Mouse (Mus musculus) intestine, embryonic 15.5 days (tissue): ENCODE data around the gene Map3k10. TPM values are rescaled to one million over a fixed set of nuclear protein-coding genes. Genes with fewer than 3 reads are reported as not detected.

Experiments
- ATAC-seq: fragments of 200-750 bp; cut with Nextera tagmentation; 2 replicates; pipeline ENCODE4 v1.8.0; 2017; ENCODE audit warnings: moderate TSS enrichment, moderate library complexity
- H3K27ac ChIP-seq: fragments of 300-500 bp; sonication (generic); 2 replicates; pipeline ENCODE4 v1.5.1; 2015; ENCODE audit warnings: mild to moderate bottlenecking, inconsistent platforms
- H3K27me3 ChIP-seq: fragments of 300-500 bp; sonication (generic); replicated peaks from 2 replicates; pipeline ENCODE4 v1.6.1; 2015; ENCODE audit warnings: inconsistent platforms
- H3K36me3 ChIP-seq: fragments of 300-500 bp; sonication (generic); 2 replicates; pipeline ENCODE4 v1.6.1; 2015; ENCODE audit warnings: inconsistent platforms
- H3K4me1 ChIP-seq: fragments of 300-500 bp; sonication (generic); replicated peaks from 2 replicates; pipeline ENCODE4 v1.6.1; 2015; ENCODE audit warnings: inconsistent platforms
- H3K4me2 ChIP-seq: fragments of 300-500 bp; sonication (generic); replicated peaks from 2 replicates; pipeline ENCODE4 v1.6.1; 2015; ENCODE audit warnings: mild to moderate bottlenecking, inconsistent platforms
- H3K4me3 ChIP-seq: fragments of 300-500 bp; sonication (generic); replicated peaks from 2 replicates; pipeline ENCODE4 v1.5.1; 2015; ENCODE audit warnings: inconsistent platforms
- H3K9ac ChIP-seq: fragments of 300-500 bp; sonication (generic); 2 replicates; pipeline ENCODE4 v1.6.1; 2015; ENCODE audit warnings: inconsistent platforms
- H3K9me3 ChIP-seq: fragments of 300-500 bp; sonication (generic); 2 replicates; pipeline ENCODE4 v1.6.1; 2016; ENCODE audit warnings: inconsistent platforms
- WGBS: fragments of 180-500 bp; shearing (Covaris S2); methylation state at CpG from one replicate; pipeline ENCODE4 v1.1.7; 2015; 5-methylcytosine and 5-hydroxymethylcytosine counted together
- polyA plus RNA-seq: library from polyadenylated mRNA; unstranded; fragments of >200 nt; fragmentation: Nextera tagmentation; extraction: Ambion mirVana; gene quantifications from 2 replicates; pipeline ENCODE4 v1.2.1, GENCODE M21; 2015

Gene Map3k10
- polyA plus RNA-seq, 1 experiment from 2014 or later, result 5.6 TPM

DNA sequence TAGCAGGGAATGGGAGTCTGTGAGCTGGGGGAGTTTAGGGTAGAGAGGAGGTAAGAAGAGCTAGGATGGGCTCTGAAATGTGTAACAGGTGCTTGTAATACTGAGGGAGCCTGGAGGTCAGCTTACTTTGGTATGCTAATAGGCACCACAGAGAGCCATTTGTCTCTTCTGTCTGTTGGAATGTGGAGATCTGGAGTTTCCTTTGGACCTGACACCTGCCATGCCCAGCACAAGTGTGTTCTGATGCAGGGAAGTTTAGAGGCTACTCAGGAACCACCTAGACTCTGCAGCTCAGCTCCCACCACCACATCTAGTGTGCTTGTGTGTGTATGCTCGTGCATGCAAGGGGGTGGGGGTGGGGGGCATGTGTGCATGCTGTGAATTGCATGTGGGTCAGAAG, 52.2 kb downstream of the Map3k10 start:
- Histone ChIP-seq H3K9ac (no peak overlapping the region), H3K4me3 (no peak overlapping the region), H3K9me3 (no peaks in the 10 kb centered on the region), H3K4me1 (no peaks in the 10 kb centered on the region), H3K4me2 (no peak overlapping the region), H3K27me3 (no peaks in the 10 kb centered on the region), H3K36me3 (peaks cover 29% of the 10 kb centered on the region), H3K27ac (no peak overlapping the region)
- ATAC-seq, result no peak
- 71% methylated on average over 1 of the region's 1 CpGs for WGBS

DNA sequence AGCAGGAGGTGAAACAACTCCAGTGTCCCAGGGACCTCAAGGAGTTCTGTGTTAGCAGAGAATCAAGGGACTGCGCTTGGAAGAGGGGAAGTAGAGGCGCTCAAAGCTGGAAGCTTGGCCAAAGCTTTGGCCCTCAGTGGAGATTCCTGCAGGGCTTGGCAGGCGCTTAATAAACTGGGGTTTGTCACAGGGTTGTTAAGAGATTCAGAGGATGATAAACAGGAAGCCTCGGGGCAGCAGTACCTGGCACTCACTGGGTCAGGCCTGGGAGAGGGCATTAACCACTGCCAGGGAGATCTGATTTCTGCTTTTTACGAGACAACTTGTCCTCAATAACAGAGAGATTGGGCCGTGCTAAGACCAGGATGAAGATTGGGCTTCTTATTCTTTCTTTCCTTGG, 53.4 kb downstream of the Map3k10 start:
- no peak for ATAC-seq
- Histone ChIP-seq H3K36me3 (peaks cover 35% of the 10 kb centered on the region), H3K27me3 (no peaks in the 10 kb centered on the region), H3K4me3 (no peak overlapping the region), H3K9me3 (no peaks in the 10 kb centered on the region), H3K9ac (no peak overlapping the region), H3K4me2 (no peak overlapping the region), H3K4me1 (no peaks in the 10 kb centered on the region), H3K27ac (no peak overlapping the region)
- 73% methylated on average over 6 of the region's 6 CpGs for WGBS

DNA sequence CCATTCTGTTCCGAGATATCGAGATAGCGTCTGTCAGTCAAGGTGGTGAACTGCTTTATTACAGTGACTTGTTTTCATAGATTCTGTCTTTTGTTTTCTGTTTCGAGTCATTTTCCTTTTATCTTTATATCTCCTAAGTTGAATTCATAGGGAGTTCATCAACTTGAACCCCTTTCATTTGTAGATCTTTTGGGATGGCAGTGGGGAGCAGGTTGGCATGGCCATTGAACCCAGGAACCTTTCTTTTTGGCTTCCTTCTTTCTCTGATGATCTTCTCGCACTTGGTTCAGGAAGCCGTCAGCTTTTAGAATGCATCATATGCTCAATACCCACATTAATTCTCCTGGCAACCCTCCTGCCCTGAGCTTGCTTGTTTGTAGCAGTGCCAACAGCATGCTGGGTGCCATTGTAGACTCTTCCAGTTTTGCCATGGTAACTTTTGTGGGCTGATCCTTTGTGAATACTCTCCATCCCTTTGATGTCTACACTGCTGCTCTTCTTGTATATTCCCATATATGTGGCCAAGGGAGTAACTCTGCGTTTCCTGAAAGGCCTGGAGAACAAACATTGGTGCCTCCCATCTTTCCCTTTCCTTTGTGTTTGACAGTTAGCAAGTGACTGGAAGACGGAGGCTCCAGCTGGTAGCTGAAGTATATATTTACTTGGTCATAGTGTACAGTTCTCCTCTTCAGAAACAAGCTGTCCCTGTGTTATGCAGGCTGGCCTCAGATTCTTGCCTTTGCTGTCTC, 60.5 kb downstream of the Map3k10 start:
- Histone ChIP-seq H3K27me3 (no peaks in the 10 kb centered on the region), H3K4me3 (no peak overlapping the region)

DNA sequence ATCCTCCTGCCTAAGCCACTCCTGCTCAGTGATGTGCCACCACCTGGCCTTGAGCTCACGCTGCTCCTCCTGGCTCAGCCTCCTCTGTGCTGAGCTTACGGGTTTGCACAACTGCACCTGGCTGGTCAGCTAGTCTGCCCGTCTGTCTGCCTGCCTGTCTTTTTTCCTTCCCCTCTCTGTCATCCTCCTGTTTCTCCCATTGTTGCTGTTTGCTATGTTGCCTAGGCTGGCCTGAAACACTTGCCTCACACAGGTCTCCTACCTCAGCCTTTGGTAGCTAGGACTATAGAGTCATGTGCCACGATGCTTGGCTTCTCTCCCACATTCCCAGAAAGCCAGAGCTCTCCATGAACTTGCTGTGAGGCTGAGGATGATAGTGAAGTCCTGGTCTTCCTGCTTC, 61.5 kb downstream of the Map3k10 start:
- no peaks in the 10 kb centered on the region for H3K9me3 ChIP-seq
- H3K4me3 ChIP-seq, result no peak overlapping the region
- peaks cover 31% of the 10 kb centered on the region for H3K36me3 ChIP-seq
- ATAC-seq, result no peak
- H3K4me1 ChIP-seq, result no peaks in the 10 kb centered on the region
- 80% methylated on average over 4 of the region's 4 CpGs for whole genome bisulfite sequencing
- no peak overlapping the region for H3K27ac ChIP-seq
- H3K4me2 ChIP-seq, result no peak overlapping the region
- no peak overlapping the region for H3K9ac ChIP-seq
- no peaks in the 10 kb centered on the region for H3K27me3 ChIP-seq

More for the DNA sequence above, 60.5 kb downstream of the Map3k10 start:
- no peaks in the 10 kb centered on the region for H3K9me3 ChIP-seq
- H3K36me3 ChIP-seq, result peaks cover 31% of the 10 kb centered on the region
- no peak overlapping the region for H3K9ac ChIP-seq
- no peaks in the 10 kb centered on the region for H3K4me1 ChIP-seq
- no peak overlapping the region for H3K4me2 ChIP-seq
- no peak for ATAC-seq
- WGBS, result 83% methylated on average over 8 of the region's 8 CpGs
- no peak overlapping the region for H3K27ac ChIP-seq

DNA sequence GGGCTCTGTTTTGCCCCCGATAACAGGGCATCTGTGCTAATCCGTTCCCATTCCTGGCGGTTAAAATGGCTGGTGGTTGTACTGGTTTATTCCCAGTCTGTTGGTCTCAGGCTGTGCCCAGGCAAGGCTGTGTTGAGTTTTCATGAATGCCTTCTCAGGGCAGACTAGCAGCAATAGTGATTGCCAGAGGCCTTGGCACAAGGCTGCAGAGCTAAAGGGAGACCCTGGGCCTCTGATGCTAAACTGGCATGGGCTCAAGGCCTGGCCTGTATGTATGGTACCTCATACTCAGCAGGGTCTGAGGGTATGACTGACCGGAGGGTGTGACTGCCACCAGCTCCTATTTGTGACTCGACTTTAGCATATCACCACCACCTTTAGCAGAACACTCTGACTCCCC, 63.5 kb downstream of the Map3k10 start:
- no peak overlapping the region for H3K27ac ChIP-seq
- 93% methylated on average over 5 of the region's 5 CpGs for WGBS
- no peak overlapping the region for H3K9ac ChIP-seq
- no peak overlapping the region for H3K4me2 ChIP-seq
- no peaks in the 10 kb centered on the region for H3K9me3 ChIP-seq
- no peak for ATAC-seq
- H3K36me3 ChIP-seq, result peaks cover 10% of the 10 kb centered on the region; the same call in 1 of the 2 replicates
- no peaks in the 10 kb centered on the region for H3K27me3 ChIP-seq
- H3K4me3 ChIP-seq, result no peak overlapping the region
- peaks cover 8% of the 10 kb centered on the region; the same call in 1 of the 2 replicates for H3K4me1 ChIP-seq

DNA sequence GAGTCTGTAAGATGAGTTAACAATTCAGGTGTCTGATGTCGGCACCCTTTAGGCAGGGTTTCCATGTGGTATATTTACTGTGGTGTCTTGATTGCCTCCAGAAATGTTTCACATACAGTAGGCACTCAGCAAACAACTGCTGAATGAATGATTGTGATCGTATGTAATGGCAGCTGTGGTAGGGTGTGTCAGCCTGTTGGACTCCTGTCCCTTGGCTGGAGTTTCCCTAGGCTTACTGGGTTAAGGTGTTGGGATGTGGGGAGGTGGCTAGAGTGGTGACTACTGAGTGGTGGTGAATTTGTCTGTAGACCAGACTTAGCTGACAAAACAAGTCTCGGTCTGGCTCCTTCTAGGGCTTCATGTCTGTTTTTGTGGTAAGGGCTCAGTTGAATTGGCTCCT, 64.0 kb downstream of the Map3k10 start:
- H3K4me3 ChIP-seq, result no peak overlapping the region
- H3K9ac ChIP-seq, result no peak overlapping the region
- H3K36me3 ChIP-seq, result peaks cover 10% of the 10 kb centered on the region; the same call in 1 of the 2 replicates
- H3K4me2 ChIP-seq, result no peak overlapping the region
- H3K9me3 ChIP-seq, result no peaks in the 10 kb centered on the region
- peaks cover 13% of the 10 kb centered on the region; the same call in 1 of the 2 replicates for H3K4me1 ChIP-seq
- no peaks in the 10 kb centered on the region for H3K27me3 ChIP-seq
- WGBS, result 90% methylated on average over 3 of the region's 3 CpGs
- no peak for ATAC-seq
- H3K27ac ChIP-seq, result no peak overlapping the region

DNA sequence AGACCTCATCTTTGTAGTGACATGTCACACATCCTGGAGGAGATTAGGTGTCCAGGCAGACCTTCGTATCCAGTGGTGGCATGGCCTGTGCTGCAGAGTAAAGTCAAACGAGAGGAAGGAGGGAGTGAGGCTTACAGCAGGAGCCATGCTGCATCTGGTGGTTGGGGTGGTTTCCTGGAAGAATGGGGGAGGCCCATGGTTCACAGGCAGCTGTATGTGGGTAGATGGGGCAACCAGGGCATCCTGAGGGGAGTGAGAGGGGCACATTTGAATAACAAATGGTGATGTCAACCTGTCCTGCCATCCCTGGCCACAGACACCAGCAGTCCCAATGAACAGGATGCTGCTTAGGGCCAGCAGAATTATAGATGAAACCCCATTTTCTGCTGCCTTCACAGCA, 64.7 kb downstream of the Map3k10 start:
- no peak for ATAC-seq
- H3K27me3 ChIP-seq, result no peaks in the 10 kb centered on the region
- H3K4me2 ChIP-seq, result no peak overlapping the region
- no peak overlapping the region for H3K4me3 ChIP-seq
- H3K36me3 ChIP-seq, result peaks cover 10% of the 10 kb centered on the region; the same call in 1 of the 2 replicates
- 85% methylated on average over 2 of the region's 2 CpGs for WGBS
- no peaks in the 10 kb centered on the region for H3K9me3 ChIP-seq
- peaks cover 18% of the 10 kb centered on the region; the same call in 1 of the 2 replicates for H3K4me1 ChIP-seq
- H3K27ac ChIP-seq, result no peak overlapping the region
- no peak overlapping the region for H3K9ac ChIP-seq

DNA sequence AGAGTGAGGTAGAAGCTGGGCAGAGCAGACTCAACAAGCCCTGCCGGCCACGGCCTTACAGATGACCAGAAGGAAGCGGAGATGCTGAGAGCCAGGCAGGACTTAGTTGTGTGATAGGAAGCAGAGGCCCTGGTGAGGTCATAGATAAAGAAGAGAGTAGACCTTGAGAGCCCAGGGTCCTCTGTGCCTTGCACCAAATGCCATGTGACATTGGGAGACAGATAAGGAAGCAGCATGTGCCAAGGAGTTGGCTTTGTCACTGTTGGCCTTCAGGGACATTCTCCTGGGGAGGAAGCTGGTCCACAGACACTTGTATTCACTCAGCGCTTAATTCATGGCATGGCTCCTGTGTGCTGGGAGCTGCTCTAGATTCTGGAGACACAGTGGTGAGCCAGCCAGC, 65.1 kb downstream of the Map3k10 start:
- H3K9ac ChIP-seq, result no peak overlapping the region
- no peaks in the 10 kb centered on the region for H3K9me3 ChIP-seq
- 94% methylated on average over 4 of the region's 4 CpGs for WGBS
- no peaks in the 10 kb centered on the region for H3K27me3 ChIP-seq
- peaks cover 10% of the 10 kb centered on the region; the same call in 1 of the 2 replicates for H3K36me3 ChIP-seq
- peaks cover 20% of the 10 kb centered on the region; the same call in 1 of the 2 replicates for H3K4me1 ChIP-seq
- H3K4me3 ChIP-seq, result no peak overlapping the region
- no peak for ATAC-seq
- no peak overlapping the region for H3K27ac ChIP-seq
- H3K4me2 ChIP-seq, result no peak overlapping the region

DNA sequence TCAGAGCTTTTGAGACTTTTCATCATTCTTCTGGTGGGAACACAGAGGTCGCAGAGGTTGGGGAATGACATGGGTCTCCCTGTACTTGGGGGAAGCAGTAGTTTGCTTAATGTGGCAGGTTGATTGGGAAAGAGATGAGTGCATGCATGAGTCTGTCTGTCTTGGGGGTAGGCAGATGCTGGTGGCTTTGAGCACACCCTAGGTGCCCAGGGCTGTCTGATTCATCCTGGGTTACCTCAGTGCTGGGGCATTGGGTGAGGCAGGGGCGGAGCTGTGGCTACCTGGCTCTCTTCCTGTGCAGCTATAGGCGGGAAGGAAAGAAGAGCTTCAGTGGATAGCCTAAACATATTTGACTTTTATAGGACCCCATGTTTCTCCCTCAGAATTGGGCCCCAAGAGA, 66.3 kb downstream of the Map3k10 start:
- no peak overlapping the region for H3K9ac ChIP-seq
- H3K4me1 ChIP-seq, result peaks cover 25% of the 10 kb centered on the region
- H3K27me3 ChIP-seq, result no peaks in the 10 kb centered on the region
- 76% methylated on average over 3 of the region's 3 CpGs for WGBS
- peaks cover 10% of the 10 kb centered on the region; the same call in 1 of the 2 replicates for H3K36me3 ChIP-seq
- ATAC-seq, result no peak
- H3K27ac ChIP-seq, result no peak overlapping the region
- no peak overlapping the region for H3K4me3 ChIP-seq
- no peak overlapping the region for H3K4me2 ChIP-seq
- no peaks in the 10 kb centered on the region for H3K9me3 ChIP-seq

DNA sequence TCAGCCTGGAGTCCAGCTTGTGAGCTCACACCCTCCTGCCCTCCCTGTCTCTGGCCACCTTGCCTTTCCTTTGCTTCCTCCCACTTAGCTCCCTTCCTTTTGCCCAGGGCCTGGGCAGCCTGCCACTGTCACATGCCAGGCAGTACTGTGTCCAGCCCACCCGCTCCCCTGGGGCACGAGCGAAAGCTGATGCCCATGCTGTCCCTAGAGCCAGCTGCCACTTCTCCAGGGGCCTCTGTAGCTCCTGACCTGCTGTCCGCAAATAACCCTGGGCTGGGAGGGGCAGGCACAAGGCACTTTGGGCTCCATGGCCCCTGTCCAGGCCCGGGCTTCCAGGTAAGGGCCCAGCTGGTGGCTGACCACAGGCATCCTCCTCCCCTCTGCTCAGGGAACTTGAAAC, 66.8 kb downstream of the Map3k10 start:
- no peak for ATAC-seq
- peaks cover 10% of the 10 kb centered on the region; the same call in 1 of the 2 replicates for H3K36me3 ChIP-seq
- no peak overlapping the region for H3K4me2 ChIP-seq
- WGBS, result 69% methylated on average over 5 of the region's 5 CpGs
- no peak overlapping the region for H3K4me3 ChIP-seq
- no peaks in the 10 kb centered on the region for H3K9me3 ChIP-seq
- H3K4me1 ChIP-seq, result peaks cover 29% of the 10 kb centered on the region
- H3K9ac ChIP-seq, result no peak overlapping the region
- H3K27me3 ChIP-seq, result no peaks in the 10 kb centered on the region
- H3K27ac ChIP-seq, result no peak overlapping the region

DNA sequence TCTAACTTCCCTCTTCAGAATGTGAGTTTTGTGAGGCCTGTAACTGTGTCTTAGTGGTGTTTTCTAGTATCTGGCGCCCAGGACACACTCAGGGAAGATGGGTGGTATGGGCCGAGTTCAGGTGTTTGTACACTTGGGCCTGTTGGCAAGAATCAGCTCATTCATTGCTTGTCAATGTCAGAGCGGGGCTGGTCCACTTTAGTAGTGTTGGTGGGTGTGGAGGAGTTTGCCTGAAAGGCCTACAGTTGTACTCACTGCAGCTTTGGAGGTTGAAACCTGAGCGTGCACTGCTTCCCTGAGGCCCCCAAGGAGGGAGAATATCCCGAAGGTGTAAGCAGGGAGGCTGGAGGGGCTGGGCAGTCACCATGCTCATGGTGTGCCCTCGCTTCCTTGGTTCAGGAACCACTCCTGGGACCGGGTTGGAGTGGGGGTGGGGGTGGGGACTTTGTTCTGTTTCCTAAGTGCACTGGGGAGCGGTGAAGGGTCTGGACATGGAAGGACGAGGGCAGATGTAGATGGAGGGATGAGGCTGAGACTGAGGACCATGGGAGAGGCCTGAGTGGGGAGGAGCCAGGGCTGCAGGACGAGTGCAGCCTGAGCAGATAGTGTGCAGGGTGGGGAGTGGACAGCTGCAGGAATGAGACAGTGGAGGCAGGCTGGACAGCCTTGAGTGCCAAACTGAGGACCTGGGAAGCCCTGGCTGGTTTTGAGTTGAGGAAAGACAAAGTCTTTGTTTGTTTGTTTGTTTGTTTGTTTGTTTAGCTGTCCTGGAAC, 67.7 kb downstream of the Map3k10 start:
- H3K9ac ChIP-seq, result no peak overlapping the region

More for the DNA sequence above, 67.7 kb downstream of the Map3k10 start:
- WGBS, result 57% methylated on average over 10 of the region's 10 CpGs
- Histone ChIP-seq H3K27me3 (no peaks in the 10 kb centered on the region), H3K27ac (no peak overlapping the region), H3K4me3 (no peak overlapping the region), H3K4me1 (peaks cover 32% of the 10 kb centered on the region), H3K4me2 (no peak overlapping the region), H3K9me3 (no peaks in the 10 kb centered on the region), H3K36me3 (peaks cover 10% of the 10 kb centered on the region; the same call in 1 of the 2 replicates)
- ATAC-seq, result no peak
